Mouse (Mus musculus) spleen, postnatal 0 days (tissue): Measurements from ENCODE around the gene Irf9. TPM values are rescaled to one million over a fixed set of nuclear protein-coding genes. Genes with fewer than 3 reads are reported as not detected.

ENCODE experiments used
- polyA plus RNA-seq: library from polyadenylated mRNA; unstranded; fragments of >200 nt; fragmentation: Nextera tagmentation; extraction: Ambion mirVana; gene quantifications from 2 replicates; pipeline ENCODE4 v1.2.1, GENCODE M21; 2015

The Irf9 gene
- polyA plus RNA-seq: 34.6 and 38.5 TPM in 2 replicates

DNA sequence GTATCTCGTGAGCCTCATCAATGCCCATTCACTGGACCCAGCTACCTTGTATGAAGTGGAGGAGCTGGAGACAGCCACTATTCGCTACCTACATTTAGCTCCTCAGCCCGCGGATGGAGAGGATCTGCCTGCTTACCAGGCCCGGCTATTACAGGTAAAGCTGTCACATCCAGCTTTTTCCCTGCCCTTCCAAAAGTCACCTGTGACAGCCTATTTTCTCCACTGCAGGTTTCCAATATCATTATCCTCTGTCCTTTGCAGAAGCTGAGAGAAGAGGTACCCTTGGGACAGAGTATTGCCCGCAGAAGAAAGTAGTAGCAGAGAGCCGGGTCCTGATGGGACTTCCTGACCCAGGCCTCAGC lies at the start of gene Irf9:
TSS of gene Irf9 (plus strand) at position 301 of the 362 bp plus-strand sequence.

DNA sequence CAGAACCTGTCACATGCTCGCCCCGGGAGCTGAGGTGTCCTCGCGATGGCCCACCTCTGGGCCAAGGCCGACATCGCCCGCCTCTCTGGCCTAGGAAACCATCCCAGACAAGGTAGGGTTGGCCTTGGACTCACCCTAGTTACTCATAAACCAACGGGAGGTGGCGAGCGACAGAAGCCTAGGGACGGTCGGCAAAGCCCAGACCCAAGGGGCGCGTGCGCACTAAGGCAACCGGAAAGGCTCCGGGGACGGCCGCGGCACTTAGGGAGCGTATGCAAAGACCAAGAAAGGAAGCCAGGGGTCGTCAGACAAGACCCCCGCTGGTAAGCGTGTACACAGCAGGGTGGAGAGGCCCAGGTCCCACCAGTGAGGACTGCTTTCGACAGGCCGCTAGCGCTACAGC lies 43.6 kb upstream of the Irf9 start, which contains the start of gene Dcaf11:
TSS of gene Dcaf11 (plus strand) at position 208 of the 403 bp plus-strand sequence.

GRCm38 (mm10) chr14:55560202-55561073 lies 42.9 kb upstream of the Irf9 start, which contains the start of gene A730061H03Rik:
TSS of gene A730061H03Rik (minus strand) at chr14:55560406.

GRCm38 (mm10) chr14:55575302-55575701 lies 28.1 kb upstream of the Irf9 start, which contains the start of gene Fitm1:
TSS of gene Fitm1 (plus strand) at chr14:55575617.

DNA sequence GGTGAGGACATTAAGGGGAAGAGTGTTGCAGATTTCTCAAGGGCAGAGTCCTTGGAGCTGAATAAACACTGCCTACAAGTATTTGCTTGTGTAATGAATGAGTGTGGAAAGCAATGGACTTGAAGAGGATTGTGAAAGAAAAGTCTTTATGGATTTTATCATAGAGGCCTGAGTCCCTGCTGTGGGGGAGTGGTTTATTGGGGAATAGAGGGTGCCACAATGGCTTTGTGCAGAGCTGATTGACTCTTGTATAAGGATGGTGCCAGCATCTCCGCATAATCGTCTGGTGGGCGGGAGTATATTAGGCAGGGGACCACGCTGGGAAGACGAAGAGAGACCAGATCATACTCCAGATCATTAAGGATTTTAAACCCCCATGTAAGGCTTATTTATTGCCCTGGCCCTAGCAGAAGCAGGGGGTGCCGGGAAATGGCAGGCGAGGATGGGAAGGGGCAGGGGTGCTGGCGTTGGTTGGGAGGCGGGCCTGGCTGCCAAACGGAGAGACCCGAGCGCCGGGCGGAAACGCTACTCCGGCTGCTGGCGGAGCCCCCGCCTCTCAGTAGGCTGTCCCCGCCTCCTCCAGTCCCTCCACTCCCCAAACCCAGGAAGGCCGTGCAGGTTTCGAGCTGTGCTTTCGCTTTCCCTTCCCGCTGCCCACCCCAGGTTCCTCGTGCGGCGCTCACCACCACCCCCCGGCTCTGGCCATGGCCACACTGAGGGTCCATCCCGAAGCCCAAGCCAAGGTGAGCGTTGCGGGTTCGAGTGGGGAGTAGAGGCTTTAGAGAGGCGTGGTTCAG lies 25.3 kb upstream of the Irf9 start, which contains the start of gene Psme1:
TSS of gene Psme1 (plus strand) at position 253 of the 797 bp plus-strand sequence.

GRCm38 (mm10) chr14:55584702-55585565 lies 18.4 kb upstream of the Irf9 start, which contains the start of gene Emc9:
TSS of gene Emc9 (minus strand) at chr14:55585302.

GRCm38 (mm10) chr14:55590748-55591330 lies 12.5 kb upstream of the Irf9 start, which contains the start of gene Psme2:
TSS of gene Psme2 (minus strand) at chr14:55591113.

DNA sequence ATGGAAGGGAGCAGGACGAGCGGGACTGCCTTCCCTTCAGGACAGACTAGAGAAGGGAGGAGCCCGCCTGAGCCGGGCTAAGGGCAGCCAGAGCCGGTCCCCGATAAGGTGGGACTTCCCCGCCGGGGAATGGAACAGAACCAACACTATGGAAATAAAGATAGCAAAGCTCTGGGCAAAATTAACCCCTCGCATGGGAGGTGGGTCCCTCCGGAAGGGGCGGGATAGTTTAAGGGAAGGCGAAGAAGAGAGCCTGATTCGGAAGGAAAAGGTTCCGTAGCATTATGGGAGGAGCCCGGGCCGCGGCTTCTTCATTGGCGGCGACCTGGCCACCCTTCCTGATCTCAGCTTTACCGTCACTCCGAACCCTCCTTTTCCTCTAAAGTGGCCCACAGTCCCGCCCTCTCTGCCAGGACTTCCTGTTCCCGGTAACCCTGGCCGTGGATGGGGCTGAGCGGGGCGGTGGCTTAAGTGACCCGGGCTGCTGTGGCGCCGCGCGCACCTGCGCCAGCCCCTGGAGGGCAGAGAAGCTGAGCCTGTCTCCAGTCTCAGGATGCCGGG lies 12.0 kb upstream of the Irf9 start, which contains the start of gene Rnf31:
TSS of gene Rnf31 (plus strand) at position 378 of the 561 bp plus-strand sequence.

DNA sequence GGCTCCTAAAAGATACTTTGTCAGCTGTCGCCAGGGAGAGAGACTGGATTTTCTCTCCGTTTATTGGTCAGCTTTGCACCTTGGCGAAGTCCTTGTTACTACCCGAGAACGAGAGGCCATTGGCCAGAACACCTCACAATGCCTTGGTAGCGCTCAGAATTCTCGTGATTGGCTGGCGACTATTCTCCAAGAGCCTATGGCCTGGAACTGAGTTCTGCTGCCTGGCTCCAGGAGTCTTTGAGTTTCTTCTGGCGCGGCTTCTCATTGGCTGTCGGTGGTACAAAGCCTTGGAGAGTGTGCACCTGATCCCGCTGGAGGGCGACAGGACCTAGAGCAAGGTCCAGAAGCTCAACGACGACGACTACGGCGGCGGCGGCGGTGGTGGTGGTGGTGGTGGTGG lies 14.5 kb downstream of the Irf9 start, which contains the start of gene Rec8:
TSS of gene Rec8 (plus strand) at position 216 of the 400 bp plus-strand sequence.

GRCm38 (mm10) chr14:55635523-55636007 lies 32.2 kb downstream of the Irf9 start, which contains the start of gene Ipo4:
TSS of gene Ipo4 (minus strand) at chr14:55635957.

GRCm38 (mm10) chr14:55637795-55638194 lies 34.4 kb downstream of the Irf9 start, which contains the start of gene Gm49378:
TSS of gene Gm49378 (minus strand) at chr14:55637895.

GRCm38 (mm10) chr14:55643060-55643907 lies 39.9 kb downstream of the Irf9 start, which contains the start of gene Tm9sf1:
TSS of gene Tm9sf1 (minus strand) at chr14:55643806.

GRCm38 (mm10) chr14:55649884-55650283 lies 46.5 kb downstream of the Irf9 start, which contains the start of gene Tssk4:
TSS of gene Tssk4 (plus strand) at chr14:55650184.

Other genes starting within 250 kb of the Irf9 start
- 69.5 and 75.3 TPM in 2 replicates for gene Dhrs4, start 124.8 kb upstream of the Irf9 start, polyA plus RNA-seq
- gene Carmil3, start 112.9 kb upstream of the Irf9 start, polyA plus RNA-seq: 0.37 and 0.76 TPM in 2 replicates
- gene Cpne6, start 93.1 kb upstream of the Irf9 start, polyA plus RNA-seq: 0.10 and 0.12 TPM in 2 replicates
- gene Nrl, start 78.6 kb upstream of the Irf9 start, polyA plus RNA-seq: not detected in 2 replicates
- 74.2 and 76.3 TPM in 2 replicates for gene Pck2, start 63.3 kb upstream of the Irf9 start, polyA plus RNA-seq
- 36.9 and 41.9 TPM in 2 replicates for gene Dcaf11, start 43.6 kb upstream of the Irf9 start, polyA plus RNA-seq
- 2.7 and 3.2 TPM in 2 replicates for gene A730061H03Rik, start 43.2 kb upstream of the Irf9 start, polyA plus RNA-seq
- gene Fitm1, start 28.0 kb upstream of the Irf9 start, polyA plus RNA-seq: 0.37 and 0.45 TPM in 2 replicates
- gene Psme1, start 25.4 kb upstream of the Irf9 start, polyA plus RNA-seq: 145 and 162 TPM in 2 replicates
- 46.7 and 47.4 TPM in 2 replicates for gene Emc9, start 18.3 kb upstream of the Irf9 start, polyA plus RNA-seq
- 233 and 255 TPM in 2 replicates for gene Psme2, start 12.5 kb upstream of the Irf9 start, polyA plus RNA-seq
- gene Rnf31, start 11.9 kb upstream of the Irf9 start, polyA plus RNA-seq: 16.4 and 19.3 TPM in 2 replicates
- gene Rec8, start 14.5 kb downstream of the Irf9 start, polyA plus RNA-seq: 5.8 and 7.8 TPM in 2 replicates
- gene Ipo4, start 32.4 kb downstream of the Irf9 start, polyA plus RNA-seq: 24.1 and 28.0 TPM in 2 replicates
- 0.64 and 1.7 TPM in 2 replicates for gene Gm49378, start 34.3 kb downstream of the Irf9 start, polyA plus RNA-seq
- gene Tm9sf1, start 40.2 kb downstream of the Irf9 start, polyA plus RNA-seq: 56.5 and 57.4 TPM in 2 replicates
- gene Tssk4, start 46.6 kb downstream of the Irf9 start, polyA plus RNA-seq: 0.56 and 0.63 TPM in 2 replicates
- gene Mdp1, start 56.9 kb downstream of the Irf9 start, polyA plus RNA-seq: 30.4 TPM in 2 replicates
- 27.5 and 30.5 TPM in 2 replicates for gene Gmpr2, start 68.4 kb downstream of the Irf9 start, polyA plus RNA-seq
- gene Nedd8, start 68.6 kb downstream of the Irf9 start, polyA plus RNA-seq: 303 and 330 TPM in 2 replicates
- gene Tinf2, start 78.2 kb downstream of the Irf9 start, polyA plus RNA-seq: 25.8 and 29.4 TPM in 2 replicates
- gene Tgm1, start 110.4 kb downstream of the Irf9 start, polyA plus RNA-seq: 1.5 and 2.0 TPM in 2 replicates
- gene Rabggta, start 118.7 kb downstream of the Irf9 start, polyA plus RNA-seq: 9.9 and 14.2 TPM in 2 replicates
- 29.1 and 35.1 TPM in 2 replicates for gene Dhrs1, start 142.1 kb downstream of the Irf9 start, polyA plus RNA-seq
- 28.7 and 31.5 TPM in 2 replicates for gene Nop9, start 142.1 kb downstream of the Irf9 start, polyA plus RNA-seq
- gene Cideb, start 154.9 kb downstream of the Irf9 start, polyA plus RNA-seq: 0.23 TPM in 1 of 2 replicates, not detected in the other
- 0.49 and 0.78 TPM in 2 replicates for gene Ltb4r2, start 157.9 kb downstream of the Irf9 start, polyA plus RNA-seq
- gene Ltb4r1, start 162.4 kb downstream of the Irf9 start, polyA plus RNA-seq: 33.2 and 51.6 TPM in 2 replicates
- gene Adcy4, start 180.5 kb downstream of the Irf9 start, polyA plus RNA-seq: 1.9 and 3.1 TPM in 2 replicates
- 28.4 and 31.4 TPM in 2 replicates for gene Ripk3, start 185.3 kb downstream of the Irf9 start, polyA plus RNA-seq
- 4.8 and 7.3 TPM in 2 replicates for gene Nfatc4, start 219.6 kb downstream of the Irf9 start, polyA plus RNA-seq